Mouse (Mus musculus): ENCODE results near the gene Lrrc25.

- no peak for TF ChIP-seq CTCF (IDR thresholded peaks at IDR 0.05; ENCODE audit: extremely low read depth, insufficient read depth, low read length)
- TF ChIP-seq POLR2A (IDR thresholded peaks at IDR 0.05; ENCODE audit: extremely low read depth, insufficient read depth, low read length): no peak
Measured at GRCm38 (mm10) chr8:70635527-70635926, 19.6 kb downstream of the Lrrc25 start.

Data from cortical plate, adult 2 months (tissue).